Mouse (Mus musculus): Measurements from ENCODE around the gene Ndufs8.

Ndufs8 gene

GRCm38 (mm10) chr19:3931716-3932115 is 19.1 kb upstream of the Ndufs8 start:
- DNase-seq (ENCODE audit: low read depth), result no peak

- no peak for DNase-seq (ENCODE audit: low read depth)
Measured at GRCm38 (mm10) chr19:3930262-3931057, 17.9 kb upstream of the Ndufs8 start.

- no peak for DNase-seq (ENCODE audit: low read depth)
Measured at GRCm38 (mm10) chr19:3929211-3929941, 16.8 kb upstream of the Ndufs8 start, which contains the start of gene Aldh3b1. Gene Aldh3b1 (minus strand): TSS chr19:3929808.

- no peak for DNase-seq (ENCODE audit: low read depth)
Measured at GRCm38 (mm10) chr19:3928779-3929178, 16.2 kb upstream of the Ndufs8 start.

DNA sequence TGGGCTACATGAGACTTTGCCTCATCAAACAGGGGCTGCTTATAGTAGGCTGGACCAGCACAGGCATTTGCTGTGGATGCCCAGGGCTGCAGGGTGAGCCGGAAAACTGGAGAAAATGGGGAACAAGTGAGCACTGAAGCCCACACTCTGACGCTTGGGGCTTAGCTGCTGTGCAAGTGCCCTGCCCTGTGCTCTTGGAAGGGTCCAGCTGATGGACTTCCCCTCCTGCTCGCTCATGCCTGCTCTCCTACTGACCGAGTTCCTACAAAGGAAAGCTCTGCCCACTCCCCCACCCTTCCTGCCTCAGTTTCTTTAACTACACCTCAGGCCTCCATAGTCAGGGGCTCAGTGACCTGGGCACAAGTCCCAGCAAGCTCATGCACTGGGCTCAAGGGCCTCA is 15.4 kb upstream of the Ndufs8 start:
- DNase-seq (ENCODE audit: low read depth), result no peak

GRCm38 (mm10) chr19:3926685-3927084 is 14.1 kb upstream of the Ndufs8 start:
- DNase-seq (ENCODE audit: low read depth), result no peak

DNA sequence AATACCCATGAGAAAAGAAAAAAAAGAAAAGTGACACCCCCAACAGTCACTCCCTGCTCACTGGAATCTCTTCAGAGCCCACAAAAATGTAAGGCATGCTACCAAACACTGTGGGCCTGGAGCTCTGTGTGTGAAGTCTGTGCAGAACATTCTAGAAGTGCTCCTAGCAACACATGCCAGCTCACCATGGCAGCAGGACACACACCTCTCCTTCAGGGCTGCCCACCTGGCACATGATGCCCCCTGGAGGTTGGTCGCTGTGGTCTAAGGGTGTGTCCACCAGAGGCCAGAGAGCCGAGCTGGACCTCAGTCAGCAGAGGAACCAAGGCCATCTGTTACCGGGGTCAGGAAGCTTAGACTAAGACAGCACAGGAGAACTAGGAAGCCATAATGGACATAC is 13.7 kb upstream of the Ndufs8 start:
- DNase-seq (ENCODE audit: low read depth), result no peak

GRCm38 (mm10) chr19:3925859-3926258 is 13.3 kb upstream of the Ndufs8 start:
- DNase-seq (ENCODE audit: low read depth), result no peak

DNA sequence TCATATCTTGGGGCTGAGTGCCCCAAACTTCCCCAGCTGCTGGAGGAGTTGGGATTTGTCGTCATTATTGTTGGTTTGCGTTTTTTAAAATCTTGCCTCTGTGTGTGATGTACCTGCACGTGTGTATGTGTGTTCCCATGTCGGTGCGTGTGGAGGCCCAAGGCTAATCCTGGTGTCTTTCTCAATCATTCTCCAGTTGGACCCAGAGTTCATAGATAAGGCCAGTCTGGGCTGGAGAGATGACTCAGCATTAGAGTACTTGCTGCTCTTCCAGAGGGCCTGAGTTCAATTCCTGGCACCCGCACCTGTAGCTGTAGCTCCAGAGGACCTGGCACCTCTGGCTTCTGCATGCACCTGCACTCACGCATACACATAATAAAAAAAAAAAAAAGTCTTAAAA is 12.3 kb upstream of the Ndufs8 start:
- no peak for DNase-seq (ENCODE audit: low read depth)

DNA sequence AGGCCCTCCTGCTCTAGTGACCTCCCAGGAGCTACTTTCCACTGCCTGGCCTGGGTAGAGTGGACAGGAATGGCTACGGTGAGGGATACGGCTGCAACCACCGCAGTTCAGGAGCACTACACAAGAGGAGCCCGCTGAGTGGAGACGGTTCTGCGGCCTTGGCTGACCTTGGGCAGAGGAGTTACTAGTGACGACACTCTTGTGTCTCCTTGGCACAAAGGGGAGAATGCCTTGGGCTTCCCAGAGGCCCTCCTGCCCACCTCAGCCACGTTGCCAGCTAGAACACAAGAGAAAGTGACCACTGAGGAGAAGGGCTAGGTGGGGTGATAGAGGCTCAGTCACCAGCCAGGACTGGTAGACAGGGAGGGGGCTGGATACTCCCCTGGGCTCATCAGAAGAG is 11.6 kb upstream of the Ndufs8 start:
- DNase-seq (ENCODE audit: low read depth), result no peak

DNA sequence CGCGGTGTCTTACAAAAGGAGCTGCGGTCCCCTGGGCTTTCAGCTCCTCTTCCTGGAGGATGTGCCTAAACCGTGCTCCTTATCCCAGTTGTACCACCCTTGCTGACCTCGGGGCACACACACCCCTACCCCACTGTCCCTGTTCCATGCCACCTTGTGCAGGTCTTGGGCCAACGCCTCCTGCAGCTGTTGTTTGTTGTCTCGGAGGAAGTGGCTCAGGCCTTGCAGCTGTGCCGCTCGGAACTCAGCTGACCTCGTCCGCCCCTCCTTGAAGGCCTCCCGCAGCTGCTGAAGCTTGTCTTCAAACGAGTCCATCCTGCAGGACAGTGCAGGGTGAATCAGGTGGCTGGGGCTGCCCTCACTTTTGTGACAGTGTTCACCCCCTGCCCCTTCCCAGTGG is 11.0 kb upstream of the Ndufs8 start:
- DNase-seq (ENCODE audit: low read depth), result no peak

- no peak for DNase-seq (ENCODE audit: low read depth)
Measured at GRCm38 (mm10) chr19:3922661-3923371, 10.2 kb upstream of the Ndufs8 start.

- no peak for DNase-seq (ENCODE audit: low read depth)
Measured at GRCm38 (mm10) chr19:3919928-3920327, 7.4 kb upstream of the Ndufs8 start.

DNA sequence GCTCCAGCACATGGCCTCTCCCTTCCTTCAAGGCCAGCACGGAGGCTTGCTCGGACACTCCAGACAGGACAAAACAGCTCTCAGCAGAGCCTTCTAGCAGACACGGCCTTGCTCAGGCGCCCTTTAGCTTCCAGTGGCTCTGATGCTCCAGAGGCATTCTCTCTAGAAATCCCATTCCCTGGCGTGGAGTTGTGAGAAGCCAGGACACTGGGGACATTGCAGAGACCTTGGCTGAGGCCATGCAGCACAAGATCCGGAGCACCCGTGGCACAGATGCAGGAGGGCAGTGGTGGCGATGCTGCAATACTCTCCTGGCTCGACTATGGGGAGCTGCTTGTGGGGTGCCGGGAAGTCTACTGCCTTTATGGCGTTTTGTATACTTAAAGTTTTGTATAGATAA is 4.2 kb upstream of the Ndufs8 start:
- no peak for DNase-seq (ENCODE audit: low read depth)

DNA sequence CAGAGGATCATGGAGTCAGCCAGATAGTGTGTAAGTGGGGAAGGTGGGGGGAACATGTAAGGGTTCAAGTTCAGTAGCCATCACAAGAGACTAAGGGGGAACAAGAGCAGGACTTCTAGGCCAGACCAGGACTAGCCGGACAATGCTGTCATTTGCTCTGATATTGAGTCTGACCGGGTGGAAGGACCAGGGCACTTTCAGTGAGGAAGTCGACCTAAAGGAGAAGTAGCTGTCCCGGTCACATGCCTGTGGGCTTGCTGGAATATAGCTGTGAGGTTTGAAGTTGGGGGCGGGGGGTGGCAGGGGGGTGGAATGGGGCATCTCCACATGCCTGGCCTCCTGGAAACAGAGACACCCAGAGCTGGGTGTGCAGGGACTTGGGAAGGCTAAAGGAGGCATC is 2.0 kb upstream of the Ndufs8 start:
- DNase-seq (ENCODE audit: low read depth), result no peak

- no peak for DNase-seq (ENCODE audit: low read depth)
Measured at GRCm38 (mm10) chr19:3913692-3914091, 1.1 kb upstream of the Ndufs8 start.

- no peak for DNase-seq (ENCODE audit: low read depth)
Measured at GRCm38 (mm10) chr19:3910206-3910605, 2.4 kb downstream of the Ndufs8 start.

- peak; percentile 12 for DNase-seq (ENCODE audit: low read depth)
Measured at GRCm38 (mm10) chr19:3907876-3908660, 4.5 kb downstream of the Ndufs8 start.

DNA sequence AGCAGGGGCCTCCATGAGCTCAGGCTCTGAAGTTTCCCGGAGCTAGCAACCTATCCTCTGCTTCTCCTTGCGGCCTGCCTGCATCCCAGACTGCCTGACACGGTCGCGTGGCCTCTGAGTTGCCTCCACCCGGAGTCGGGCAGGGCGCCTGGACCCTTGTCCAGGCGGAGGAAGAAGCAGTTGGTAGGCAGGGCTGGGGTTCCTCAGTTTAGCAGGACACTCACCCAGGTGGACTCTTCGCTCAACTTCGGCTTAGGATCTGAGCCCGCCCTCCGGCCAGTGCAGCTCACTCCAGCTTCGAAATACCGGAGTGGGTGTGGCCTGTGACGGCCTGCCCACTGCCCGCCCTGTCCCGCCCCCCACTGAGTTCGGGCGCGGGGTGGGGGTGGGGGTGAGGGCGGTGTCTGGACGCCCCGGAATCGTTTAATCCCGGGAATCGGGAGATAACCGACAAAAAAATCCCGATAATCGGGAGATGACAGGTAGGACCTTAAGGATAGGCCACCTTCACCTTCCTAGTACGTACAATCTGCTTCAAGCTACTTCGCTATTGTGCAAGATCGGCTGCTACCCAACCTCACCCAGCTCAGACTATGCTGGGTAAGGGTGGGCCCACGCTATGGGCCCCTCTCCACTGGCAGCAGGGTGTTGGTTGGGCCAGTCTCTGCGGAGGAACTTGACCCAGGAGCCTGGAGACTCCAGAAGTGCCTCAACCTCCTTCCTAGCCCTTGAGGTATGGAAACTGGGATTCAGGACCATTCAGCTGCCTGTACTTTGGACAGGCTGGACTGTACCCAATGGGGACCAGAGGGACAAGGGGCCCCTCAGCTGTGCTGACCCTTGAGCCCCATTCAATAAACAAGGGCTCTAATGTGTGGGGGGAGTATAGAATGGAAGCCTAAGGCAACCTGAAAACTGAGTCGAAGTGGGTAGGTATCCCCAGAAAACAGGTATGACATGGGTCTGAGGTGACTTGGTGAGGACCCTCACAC is 5.5 kb downstream of the Ndufs8 start, which contains the start of gene Tcirg1:
Gene Tcirg1 (minus strand): TSS at position 339 of the 992 bp plus-strand sequence.
- peak; percentile 85 for DNase-seq (ENCODE audit: low read depth)

DNA sequence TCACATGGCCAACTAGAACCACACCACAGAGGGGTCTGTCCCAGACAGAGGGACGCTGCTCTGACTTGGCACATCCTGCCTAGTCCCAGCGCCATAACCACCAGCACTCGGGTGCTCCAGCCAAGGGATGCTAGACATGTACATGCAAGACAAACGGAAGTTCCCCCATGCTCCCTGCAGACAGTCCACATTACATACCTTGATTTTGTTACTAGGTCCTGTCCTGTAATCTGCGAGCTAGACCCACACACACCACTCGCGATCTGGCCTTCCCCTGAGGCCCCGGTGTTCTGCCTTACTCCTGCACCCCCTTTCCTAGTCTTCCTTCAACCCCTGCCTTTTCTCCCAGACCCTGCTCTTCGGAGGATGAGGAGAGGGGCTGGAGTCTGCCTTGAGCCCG is 6.2 kb downstream of the Ndufs8 start:
- peak; percentile 58 for DNase-seq (ENCODE audit: low read depth)

Measured in induced T-regulatory cell, adult 2 months (primary cell).